Mouse (Mus musculus): ENCODE results near the gene Tmem51.

Tmem51 gene

DNA sequence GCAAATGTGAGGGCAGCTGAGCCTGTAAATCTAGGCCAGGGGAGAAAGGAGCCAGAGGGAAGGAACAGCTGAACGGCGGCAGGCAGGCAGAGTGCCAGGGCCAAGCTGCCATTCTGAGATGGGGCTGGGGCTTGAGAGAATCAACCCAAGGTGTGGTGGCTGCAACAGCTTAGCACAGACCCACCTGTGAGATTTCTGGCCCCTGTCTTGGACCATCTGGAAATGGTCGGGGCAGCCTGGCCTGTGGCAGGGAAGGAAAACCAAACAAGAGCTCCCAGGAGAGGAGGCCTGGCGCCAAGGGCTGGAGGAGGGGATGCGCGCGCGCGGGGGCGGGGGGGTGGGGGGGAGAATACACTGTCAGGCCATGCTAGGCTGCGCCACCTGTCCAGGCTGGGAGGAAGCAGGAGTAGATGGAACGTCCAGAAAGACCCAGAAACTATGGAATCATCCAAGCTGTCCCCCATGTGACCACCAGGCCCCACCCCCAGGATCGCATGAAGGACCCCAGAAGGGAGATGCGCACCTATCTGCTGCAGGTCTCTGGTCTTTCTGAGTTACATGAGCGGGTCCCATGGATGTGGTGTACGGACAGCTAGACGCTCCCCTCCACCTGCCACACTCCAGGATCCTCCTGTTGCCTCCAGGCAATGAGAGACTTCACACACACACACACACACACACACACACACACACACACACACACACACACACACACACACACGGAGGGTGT, 3.0 kb downstream of the Tmem51 start:
- DNase-seq (ENCODE audit: low read depth) = no peak

DNA sequence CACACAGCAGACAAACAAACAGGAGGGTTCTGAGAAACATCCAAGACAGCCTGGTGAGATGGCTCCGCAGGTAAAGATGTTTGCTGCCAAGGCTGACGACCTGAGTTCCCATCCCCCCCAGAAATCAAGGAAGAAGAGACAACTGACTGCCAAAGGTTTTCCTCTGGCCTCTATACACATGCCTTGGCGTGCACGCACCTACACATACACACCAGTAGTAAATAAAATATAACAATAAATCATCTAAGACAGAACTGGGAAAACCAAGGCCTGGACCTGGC, 3.7 kb downstream of the Tmem51 start:
- DNase-seq (ENCODE audit: low read depth) = no peak

DNA sequence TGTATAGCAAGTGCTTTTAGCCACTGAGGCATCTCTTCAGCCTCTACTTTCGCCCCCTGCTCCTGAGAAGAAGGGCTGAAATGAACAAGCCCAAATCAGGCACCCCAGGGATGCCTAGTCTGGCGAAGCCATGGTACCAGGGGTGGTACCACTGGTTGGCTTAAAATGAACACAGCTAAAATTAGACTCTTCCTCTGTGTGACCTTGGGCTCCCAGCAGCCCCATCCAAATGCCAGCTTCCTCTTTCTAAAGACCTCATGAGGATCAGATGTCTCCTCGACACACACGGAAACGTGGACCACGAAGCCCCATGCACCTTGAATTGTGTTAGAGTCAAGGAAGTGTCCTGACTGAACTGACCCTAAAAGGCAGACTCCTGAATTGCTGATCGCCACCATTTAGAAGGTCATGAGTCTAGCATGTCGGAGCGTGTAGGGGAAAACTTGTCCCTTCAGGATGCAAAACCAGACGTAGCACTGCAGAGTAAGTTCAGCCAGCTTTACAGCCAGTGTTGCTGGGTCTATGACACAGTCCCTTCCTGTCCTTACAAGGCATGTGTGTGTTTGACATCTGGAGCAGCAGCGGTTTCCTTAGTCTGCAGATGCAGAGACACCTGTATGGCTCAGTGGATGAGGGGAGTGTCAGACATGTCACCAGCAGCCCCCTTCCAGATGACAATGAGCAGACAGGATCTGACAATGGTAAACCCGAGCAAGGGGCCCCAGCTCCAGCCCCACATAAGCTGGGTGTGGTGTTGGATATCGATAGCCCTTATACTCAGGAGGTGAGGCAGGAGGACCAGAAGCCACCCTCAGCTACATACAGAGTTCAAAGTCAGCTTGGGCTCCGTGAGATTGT, 4.2 kb downstream of the Tmem51 start:
- no peak for DNase-seq (ENCODE audit: low read depth)

DNA sequence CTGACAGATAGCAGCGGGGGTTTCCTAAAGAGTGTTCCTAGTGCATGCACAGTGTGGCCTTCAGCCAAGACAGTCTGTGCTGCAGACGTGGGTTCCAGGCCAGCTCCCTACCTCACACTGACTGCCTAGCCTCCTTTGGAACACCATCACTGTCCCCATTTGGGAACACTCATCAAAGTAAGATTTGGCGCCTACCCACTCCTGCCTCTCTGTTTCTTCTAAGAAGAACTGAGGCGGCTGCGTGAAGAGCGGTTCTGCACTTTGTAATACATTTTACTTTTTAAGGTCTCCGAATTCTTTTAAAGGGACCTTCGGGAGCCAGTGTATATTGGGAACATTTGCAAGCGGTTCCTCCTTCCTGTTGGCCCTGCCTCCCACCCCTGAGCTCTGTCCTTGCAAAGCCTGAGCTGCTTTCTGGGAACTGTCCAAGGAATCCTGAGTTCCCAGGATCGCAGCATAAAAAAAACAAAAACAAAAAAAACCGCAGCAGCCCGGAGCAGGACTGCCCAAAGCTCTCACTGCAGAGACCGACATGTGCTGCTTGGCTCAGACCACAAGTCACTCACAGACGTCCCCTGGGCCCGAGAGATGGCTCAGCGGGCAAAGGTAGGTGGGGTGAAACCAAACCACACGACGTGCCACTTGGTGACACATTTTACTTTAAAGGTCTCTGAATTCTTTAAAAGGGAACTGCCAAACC, 6.4 kb downstream of the Tmem51 start:
- no peak for DNase-seq (ENCODE audit: low read depth)

DNA sequence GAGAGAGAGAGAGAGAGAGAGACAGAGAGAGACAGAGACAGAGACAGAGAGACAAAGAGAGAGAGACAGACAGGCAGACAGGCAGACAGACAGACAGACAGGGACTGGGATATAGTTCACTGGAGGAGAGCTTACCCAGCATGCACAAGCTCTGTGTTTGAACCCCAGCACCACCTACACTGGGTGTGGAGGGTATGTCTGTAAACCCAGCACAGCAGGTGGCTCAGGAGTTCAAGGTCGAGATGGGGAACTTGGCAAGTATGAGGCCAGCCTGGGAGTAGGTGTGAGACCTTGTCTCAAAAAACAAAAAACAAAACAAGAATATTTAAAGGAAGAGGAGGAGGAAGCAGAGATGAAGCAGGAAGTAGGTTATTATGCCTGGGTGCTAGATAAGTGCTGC, 7.2 kb downstream of the Tmem51 start:
- DNase-seq (ENCODE audit: low read depth) = no peak

DNA sequence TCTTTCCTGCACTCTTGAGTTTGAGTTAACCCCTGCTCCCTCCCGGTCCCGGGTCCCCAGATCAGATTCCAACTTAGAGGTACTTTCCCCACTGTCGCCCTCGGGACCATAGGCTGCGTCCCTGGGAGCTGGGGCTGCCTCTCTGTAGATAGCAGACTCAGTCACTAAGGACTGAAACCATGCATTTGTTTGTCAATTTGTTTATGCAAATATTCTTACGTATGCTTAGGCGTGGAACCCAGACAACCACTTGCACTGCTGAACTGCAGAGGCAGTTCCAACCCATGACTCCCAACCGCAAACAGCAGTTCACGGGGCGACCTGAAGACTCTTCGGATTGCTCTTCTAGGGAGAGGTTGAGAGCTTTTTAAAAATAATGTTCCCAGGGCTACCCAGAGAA, 8.2 kb downstream of the Tmem51 start:
- DNase-seq (ENCODE audit: low read depth) = no peak

DNA sequence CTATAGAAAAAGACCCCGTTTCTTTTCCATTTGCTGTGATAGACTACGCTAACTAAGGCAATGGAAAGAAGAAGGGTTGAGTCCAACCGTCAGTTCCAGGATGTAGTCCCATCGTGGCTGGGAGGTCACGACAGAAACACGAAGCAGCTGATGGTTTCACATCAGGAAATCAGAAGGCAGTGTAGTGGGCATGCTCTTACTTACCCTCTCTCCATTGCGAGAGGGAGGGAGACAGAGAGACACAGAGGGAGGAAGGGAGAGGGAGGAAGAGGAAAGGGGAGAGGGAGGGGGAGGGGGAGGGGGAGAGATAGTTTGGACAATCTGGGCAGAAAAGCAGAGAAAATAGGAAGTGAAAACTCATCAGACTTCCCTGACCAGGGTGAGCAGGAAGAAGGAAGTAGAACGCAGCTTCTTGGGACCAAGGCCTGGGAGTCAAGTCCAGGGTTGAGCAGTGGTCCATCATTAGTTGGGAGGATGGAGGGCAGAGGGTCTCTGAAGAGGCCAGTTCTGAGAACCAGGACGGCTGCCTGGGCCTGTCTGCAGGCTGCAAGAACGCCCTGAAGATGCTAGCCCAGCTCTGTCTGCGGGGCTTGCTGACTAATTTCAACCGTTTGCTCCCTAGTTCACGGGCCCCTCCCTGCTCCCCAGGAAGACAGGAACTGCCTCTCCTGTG, 9.9 kb downstream of the Tmem51 start:
- DNase-seq (ENCODE audit: low read depth) = no peak

DNA sequence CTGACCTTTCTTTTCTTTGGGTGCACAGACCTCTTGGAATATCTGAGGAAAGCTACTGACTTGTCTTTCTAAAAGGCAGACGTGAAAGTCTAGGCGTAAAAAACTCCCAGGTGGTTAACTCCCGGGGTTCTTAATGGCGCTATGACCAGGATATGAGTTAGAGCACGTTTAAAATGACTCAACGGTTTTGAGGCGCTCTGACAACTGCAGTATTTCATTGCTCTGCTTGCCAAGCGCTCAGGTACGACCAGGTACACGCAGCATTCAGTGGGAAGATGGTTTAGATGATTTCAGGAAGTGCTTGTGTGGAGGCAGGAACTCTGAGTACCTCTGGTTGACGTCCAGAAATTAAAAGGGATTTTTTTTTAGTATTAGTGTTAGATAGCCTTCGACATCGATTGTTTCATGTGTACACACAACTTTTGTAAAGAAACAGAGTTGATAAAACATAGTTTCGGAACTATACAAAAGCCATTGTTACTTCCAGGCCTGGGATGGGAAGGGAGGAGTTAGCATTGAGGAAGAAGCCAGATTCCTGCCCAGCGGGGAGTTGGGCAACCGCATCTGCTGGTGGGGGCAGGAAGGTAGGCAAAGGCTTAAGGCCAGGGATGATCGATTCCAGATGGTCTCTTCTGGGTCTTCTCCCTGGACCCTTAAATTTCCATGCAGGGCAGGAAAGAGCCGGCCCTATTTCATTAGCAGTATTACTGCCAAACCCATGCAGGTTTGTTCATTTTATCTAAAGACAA, 12.7 kb downstream of the Tmem51 start:
- DNase-seq (ENCODE audit: low read depth) = no peak

DNA sequence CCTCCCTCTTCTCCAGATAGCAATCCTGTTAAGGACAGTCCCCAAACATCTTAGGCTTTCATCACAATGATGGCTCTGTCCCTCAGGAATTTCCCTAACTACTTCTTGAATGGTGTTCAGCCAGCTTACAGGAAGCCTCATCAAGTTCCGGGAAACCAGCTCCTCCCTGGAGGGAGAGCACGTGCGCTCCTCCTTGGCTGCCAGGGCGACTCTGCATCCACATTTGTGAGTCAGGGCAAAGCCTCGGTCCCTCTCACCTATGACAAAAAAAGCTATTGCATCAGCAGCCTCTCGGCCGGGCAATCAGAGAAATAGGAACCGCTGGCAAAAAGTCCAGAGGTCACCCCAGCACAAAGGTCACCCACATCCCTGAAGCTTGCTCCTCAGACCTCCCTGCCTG, 13.3 kb downstream of the Tmem51 start:
- DNase-seq (ENCODE audit: low read depth) = no peak

DNA sequence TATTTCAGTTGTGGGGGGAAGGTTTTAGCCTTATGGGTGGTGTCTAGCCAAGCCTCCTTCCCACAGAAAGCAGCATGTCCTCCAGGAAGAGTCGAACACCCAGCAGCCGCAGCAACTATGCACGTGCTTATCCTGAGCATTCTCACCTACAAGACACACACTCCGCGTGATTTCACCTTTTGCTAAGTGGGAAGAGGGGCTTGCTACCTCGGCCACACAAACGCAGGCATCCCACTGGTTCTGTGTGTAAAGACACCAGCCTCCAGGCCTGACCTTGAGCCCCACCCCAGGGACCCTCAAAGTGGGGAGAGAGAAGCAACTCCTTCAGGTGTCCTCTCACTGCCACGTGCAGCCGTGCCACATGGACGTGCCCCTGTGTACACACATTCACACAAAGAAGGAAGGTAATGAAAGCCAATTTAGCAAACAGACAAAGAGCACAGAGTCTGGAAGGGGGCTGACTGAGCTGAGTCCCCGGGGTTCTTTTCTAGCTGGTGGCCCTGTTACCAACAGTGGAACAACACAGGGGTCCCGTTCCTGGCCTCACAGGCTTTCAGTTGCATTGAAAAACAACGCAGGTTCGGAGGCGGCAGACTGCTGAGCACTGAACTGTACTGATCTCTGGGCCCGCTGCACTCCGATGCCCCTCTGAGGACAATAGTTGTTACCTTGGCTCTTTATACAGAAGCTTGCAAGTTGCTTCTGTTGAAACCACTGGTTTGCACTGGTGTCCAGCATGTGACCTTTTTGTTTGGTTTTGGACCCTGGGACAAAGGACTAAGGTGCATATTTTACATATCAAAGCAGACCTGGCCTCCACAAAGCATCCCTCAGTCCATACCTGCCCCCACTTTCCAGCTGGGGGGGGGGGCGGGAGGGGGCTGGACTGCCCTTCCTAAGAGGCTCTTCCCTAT, 14.9 kb downstream of the Tmem51 start:
- no peak for DNase-seq (ENCODE audit: low read depth)

DNA sequence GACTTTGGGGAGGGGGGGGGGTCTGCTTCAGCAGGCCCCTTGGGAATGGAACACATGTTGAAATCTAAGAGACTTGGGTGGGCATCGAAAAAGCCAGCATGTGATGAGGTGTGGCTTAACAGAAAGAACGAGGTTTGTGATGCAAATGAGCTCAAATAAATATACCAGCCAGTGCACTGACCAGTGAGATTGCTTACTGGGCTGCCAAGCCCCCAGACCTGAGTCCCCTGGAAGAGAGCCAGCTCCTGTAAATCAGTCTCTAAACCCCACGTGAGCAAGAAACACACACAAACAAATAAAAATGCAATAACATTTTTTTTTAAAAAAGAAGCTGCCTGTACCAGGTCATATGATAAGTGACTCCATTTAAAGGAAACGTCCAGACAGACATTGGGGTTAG, 17.5 kb downstream of the Tmem51 start:
- no peak for DNase-seq (ENCODE audit: low read depth)

DNA sequence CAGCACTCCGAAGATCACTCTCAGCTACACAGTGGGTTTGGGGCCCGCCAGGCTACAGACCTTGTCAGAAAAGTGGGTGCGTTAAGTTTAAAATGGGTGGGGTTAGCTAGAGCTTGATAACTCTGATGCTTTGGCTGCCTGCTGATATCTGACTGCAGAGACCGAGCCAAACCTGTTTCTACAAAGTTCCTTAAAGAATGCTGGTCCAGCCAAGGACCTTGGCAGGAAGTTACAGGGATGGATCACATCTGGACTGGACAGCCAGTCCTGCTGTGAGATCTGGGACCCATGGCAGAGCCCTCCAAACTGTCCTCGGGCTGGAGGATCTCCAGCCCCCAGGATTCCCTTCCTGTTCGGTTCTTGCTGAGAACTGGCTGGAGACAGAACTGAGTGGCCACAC, 18.3 kb downstream of the Tmem51 start:
- DNase-seq (ENCODE audit: low read depth) = no peak

DNA sequence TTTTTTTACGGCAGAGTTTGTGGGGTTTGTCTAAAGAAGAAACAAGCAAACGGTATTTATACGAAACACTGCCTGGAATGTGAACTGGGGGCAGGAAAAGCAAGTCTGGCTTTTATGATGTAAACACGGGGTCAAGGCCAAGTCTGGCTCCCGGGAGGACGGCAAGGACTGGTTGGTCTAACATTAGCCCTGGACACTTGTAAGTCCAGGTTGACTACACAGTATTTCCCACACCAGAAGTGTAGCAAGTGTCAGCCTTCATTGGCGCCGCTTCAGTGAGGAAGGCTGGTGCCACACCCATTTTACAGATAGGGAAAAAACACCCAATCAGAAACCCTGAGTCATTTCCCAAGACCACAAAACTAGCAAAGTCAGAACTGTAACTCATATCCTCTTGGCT, 18.8 kb downstream of the Tmem51 start:
- DNase-seq (ENCODE audit: low read depth) = no peak

DNA sequence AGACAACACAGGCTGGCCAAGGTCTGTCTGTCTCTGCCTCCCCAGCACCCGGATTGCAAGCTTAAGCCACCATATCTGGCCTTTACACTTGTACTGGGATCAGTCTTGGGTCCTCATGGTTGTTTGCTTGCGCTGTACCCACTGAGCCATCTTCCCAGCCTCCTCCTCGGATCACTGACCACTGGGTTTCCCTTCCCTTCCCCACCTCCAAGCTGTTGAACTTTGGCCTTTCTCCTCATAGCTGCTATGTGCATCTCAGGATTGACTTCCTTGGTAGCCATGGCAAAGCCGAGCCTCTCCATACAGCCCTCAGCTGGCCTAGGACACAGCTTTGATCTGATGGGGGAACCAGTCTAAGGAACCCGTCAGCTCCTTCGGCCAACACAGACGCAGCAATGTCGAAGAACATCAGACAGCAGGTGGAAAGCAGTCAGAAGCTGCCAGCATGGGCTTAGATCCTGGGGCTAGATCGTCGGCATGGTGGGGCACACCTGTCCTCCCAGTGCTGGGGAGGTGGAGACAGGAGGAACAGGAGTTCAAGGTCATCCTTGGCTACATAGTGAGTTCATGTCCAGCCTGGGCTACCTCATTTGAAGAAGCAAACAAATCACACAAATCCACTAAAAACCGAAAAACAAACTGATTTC, 19.4 kb downstream of the Tmem51 start:
- DNase-seq (ENCODE audit: low read depth) = no peak

DNA sequence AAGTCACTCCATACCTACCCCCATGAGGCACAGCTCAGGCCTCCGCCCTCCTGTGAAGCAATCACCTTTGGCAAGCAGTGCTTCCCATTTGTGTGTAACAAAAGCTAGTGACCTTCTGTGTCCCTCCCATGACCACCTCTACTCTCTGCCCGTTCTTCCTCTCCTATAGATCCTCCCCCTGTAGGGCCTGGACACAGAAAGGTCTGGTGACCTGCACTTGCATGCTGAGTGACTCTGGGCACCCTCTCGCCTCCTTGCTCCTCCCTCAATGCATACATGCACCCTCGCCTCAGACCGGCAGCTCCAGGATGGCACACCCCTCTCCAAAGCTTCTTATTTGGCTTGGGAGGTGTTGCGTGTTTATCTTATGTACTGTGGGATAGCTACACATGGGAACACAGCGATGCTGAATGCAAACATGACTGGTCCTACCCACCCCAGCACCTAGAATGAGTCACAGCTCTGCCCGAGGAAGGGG, 21.0 kb downstream of the Tmem51 start:
- DNase-seq (ENCODE audit: low read depth) = no peak

DNA sequence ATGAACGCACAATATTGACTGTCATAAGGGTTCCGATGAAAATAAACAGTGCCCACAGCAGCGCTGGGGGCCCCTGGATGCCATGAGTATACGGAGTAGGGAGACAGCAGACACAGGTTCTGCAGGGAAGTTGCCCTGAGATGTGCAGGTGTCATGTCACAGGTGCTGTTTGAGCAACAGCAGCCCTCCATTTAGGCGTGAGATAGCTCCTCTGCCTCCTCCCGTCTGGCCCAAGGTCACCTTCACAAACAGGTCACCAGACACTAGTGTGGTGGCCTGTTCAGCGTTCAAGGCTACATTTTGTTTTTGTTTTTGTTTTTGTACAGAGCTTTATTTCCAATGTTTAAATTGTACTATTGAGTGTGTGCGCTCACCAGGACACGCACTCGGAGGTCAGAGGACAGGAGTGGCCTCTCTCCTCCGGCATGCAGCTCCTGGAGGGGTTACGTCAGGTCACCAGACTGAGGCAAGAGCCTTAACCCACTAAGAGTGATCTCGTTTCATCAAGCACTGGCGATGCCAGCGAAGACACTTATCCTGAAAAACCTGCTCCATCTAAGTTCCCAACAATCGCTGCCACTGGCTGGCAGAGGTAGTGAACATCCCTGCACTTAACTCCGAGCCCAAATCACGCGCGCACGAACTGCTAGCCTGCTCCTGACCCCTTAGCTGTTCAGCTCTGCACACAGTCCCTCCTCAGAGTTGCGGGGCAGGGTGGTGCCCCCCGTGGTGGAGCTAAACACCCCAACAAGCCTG, 22.4 kb downstream of the Tmem51 start:
- DNase-seq (ENCODE audit: low read depth) = no peak

DNA sequence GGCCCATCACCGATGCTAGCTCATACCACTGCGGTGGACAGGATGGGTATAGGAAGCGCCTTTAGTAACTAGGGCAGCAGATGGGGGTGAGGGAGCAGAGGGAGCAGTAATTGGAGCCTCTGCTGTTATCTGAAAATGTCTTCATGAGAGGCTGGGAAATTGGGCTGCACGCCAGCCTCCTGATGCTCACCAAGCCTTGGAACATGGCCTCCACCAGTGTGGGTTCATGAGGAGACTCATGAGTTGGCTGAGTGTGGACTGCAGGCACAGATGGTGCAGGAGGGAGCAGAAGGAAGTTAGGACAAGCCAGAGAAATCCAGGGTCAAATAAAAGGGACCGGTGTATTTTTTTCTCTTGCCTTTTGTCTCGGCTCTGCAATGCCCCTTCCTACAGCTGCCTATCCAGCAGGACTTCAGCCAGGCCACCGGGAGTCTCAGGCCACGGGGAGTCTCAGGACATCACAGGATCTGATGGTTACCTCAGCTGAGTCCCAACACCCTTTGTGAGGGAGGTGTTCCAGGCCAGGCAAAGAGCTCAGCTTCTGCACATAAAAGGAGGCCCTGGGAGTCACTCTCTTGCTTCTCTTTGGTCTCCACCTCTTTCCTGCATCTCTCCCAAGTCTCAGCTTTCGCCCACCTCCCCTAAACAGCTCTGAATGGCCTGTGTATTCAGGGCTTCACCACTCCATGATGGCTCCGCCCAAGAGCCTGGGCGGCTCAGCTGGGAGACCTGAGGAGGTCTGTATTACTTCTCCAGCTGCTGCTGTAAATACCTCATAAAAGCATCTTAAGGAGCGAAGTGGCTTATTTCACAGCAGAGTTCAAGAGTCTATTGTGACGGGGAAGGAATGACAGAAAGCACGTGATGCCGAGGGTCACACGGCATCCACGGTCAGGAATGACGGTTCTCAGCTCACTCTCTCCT, 23.4 kb downstream of the Tmem51 start:
- no peak for DNase-seq (ENCODE audit: low read depth)

DNA sequence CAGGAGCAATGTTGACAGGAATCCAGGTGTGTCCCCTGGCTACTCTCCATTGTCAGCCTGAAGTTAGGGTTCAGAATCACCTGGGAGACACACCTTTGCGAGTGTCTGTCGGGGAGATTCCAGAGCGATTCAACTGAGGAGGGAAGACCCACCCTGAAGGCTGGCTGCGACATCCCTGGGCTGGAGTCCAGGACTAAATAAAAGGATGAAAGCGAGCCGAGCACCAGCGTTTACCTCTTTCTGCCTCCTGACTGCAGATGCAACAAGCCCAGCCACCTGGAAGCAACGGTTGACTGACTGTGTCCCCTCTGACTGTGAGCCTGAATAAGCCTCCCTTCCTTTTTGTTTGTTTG, 24.3 kb downstream of the Tmem51 start:
- no peak for DNase-seq (ENCODE audit: low read depth)
